Mouse (Mus musculus): ENCODE measurements at regions not wholly inside any gene's neighbourhood (a gene's known extent, or its start where the extent isn't known, plus 50 kb on each side); places are given as distances from the start of the nearest gene placed in this dataset.
A peak's percentile ranks its signal among the peaks of the same experiment; 100 is the strongest.

GRCm38 (mm10) chr14:46234835-46235234 is 144.4 kb upstream of the Gm15217 start:
- Histone ChIP-seq H3K4me2 (ENCODE audit: low read depth, low read length) (no peak overlapping the region), H3K4me1 (ENCODE audit: control insufficient read depth, insufficient read depth) (no peaks in the 10 kb centered on the region), H3K27ac (ENCODE audit: low read depth) (no peak overlapping the region), H3K9me3 (replicated peaks; ENCODE audit: control insufficient read depth, low read length) (no peaks in the 10 kb centered on the region), H3K27me3 (ENCODE audit: control insufficient read depth, insufficient read depth, low read length) (no peaks in the 10 kb centered on the region), H3K4me3 (ENCODE audit: low read depth, low read length) (no peak overlapping the region), H3K36me3 (replicated peaks; ENCODE audit: control insufficient read depth, insufficient read depth, low read length) (no peaks in the 10 kb centered on the region), H3K9ac (replicated peaks; ENCODE audit: low read depth, low read length) (no peak overlapping the region)
- no peak for TF ChIP-seq EP300 (IDR thresholded peaks at IDR 0.05; ENCODE audit: low read depth)
- no peak for TF ChIP-seq CTCF (IDR thresholded peaks at IDR 0.05; ENCODE audit: low read depth)
- no peak for ATAC-seq (ENCODE audit: insufficient read depth, low read depth)
- no peak for DNase-seq (ENCODE audit: low spot score)
- WGBS, result 82% methylated on average over 8 of the region's 8 CpGs

- H3K27ac ChIP-seq (ENCODE audit: low read depth), result no peak overlapping the region
- H3K4me2 ChIP-seq (ENCODE audit: low read depth, low read length), result no peak overlapping the region
- 0 out of 2 replicates have a peak, but pooled peaks have one; percentile 55 for ATAC-seq (ENCODE audit: insufficient read depth, low read depth)
- no peaks in the 10 kb centered on the region for H3K9me3 ChIP-seq (replicated peaks; ENCODE audit: control insufficient read depth, low read length)
- no peaks in the 10 kb centered on the region for H3K27me3 ChIP-seq (ENCODE audit: control insufficient read depth, insufficient read depth, low read length)
- TF ChIP-seq EP300 (IDR thresholded peaks at IDR 0.05; ENCODE audit: low read depth), result no peak
- no peak for TF ChIP-seq CTCF (IDR thresholded peaks at IDR 0.05; ENCODE audit: low read depth)
- DNase-seq (ENCODE audit: low spot score), result peak; percentile 49
- 42% methylated on average over 15 of the region's 15 CpGs for WGBS
- no peaks in the 10 kb centered on the region for H3K36me3 ChIP-seq (replicated peaks; ENCODE audit: control insufficient read depth, insufficient read depth, low read length)
- no peak overlapping the region for H3K4me3 ChIP-seq (ENCODE audit: low read depth, low read length)
- H3K9ac ChIP-seq (replicated peaks; ENCODE audit: low read depth, low read length), result no peak overlapping the region
- H3K4me1 ChIP-seq (ENCODE audit: control insufficient read depth, insufficient read depth), result no peaks in the 10 kb centered on the region
These were observed 139.0 kb upstream of the Gm15217 start for GRCm38 (mm10) chr14:46240046-46240800.

- ATAC-seq (ENCODE audit: insufficient read depth, low read depth), result no peak
These were observed 138.3 kb upstream of the Gm15217 start for GRCm38 (mm10) chr14:46240896-46241295.

GRCm38 (mm10) chr14:46247491-46248484 is 131.4 kb upstream of the Gm15217 start:
- no peak overlapping the region for H3K4me3 ChIP-seq (ENCODE audit: low read depth, low read length)
- no peaks in the 10 kb centered on the region for H3K27me3 ChIP-seq (ENCODE audit: control insufficient read depth, insufficient read depth, low read length)
- H3K36me3 ChIP-seq (replicated peaks; ENCODE audit: control insufficient read depth, insufficient read depth, low read length), result no peaks in the 10 kb centered on the region
- no peaks in the 10 kb centered on the region for H3K4me1 ChIP-seq (ENCODE audit: control insufficient read depth, insufficient read depth)
- 74% methylated on average over 16 of the region's 16 CpGs for WGBS
- TF ChIP-seq EP300 (IDR thresholded peaks at IDR 0.05; ENCODE audit: low read depth) (no peak), CTCF (IDR thresholded peaks at IDR 0.05; ENCODE audit: low read depth) (no peak)
- H3K9me3 ChIP-seq (replicated peaks; ENCODE audit: control insufficient read depth, low read length), result no peaks in the 10 kb centered on the region
- no peak for DNase-seq (ENCODE audit: low spot score)
- no peak overlapping the region for H3K4me2 ChIP-seq (ENCODE audit: low read depth, low read length)
- H3K9ac ChIP-seq (replicated peaks; ENCODE audit: low read depth, low read length), result no peak overlapping the region
- H3K27ac ChIP-seq (ENCODE audit: low read depth), result no peak overlapping the region
- ATAC-seq (ENCODE audit: insufficient read depth, low read depth), result no peak

More at GRCm38 (mm10) chr14:46240896-46241295, 138.3 kb upstream of the Gm15217 start:
- no peak for TF ChIP-seq EP300 (IDR thresholded peaks at IDR 0.05; ENCODE audit: low read depth)
- TF ChIP-seq CTCF (IDR thresholded peaks at IDR 0.05; ENCODE audit: low read depth), result no peak
- Histone ChIP-seq H3K4me1 (ENCODE audit: control insufficient read depth, insufficient read depth) (no peaks in the 10 kb centered on the region), H3K4me2 (ENCODE audit: low read depth, low read length) (no peak overlapping the region), H3K9ac (replicated peaks; ENCODE audit: low read depth, low read length) (no peak overlapping the region), H3K9me3 (replicated peaks; ENCODE audit: control insufficient read depth, low read length) (no peaks in the 10 kb centered on the region), H3K4me3 (ENCODE audit: low read depth, low read length) (no peak overlapping the region), H3K27ac (ENCODE audit: low read depth) (no peak overlapping the region), H3K27me3 (ENCODE audit: control insufficient read depth, insufficient read depth, low read length) (no peaks in the 10 kb centered on the region), H3K36me3 (replicated peaks; ENCODE audit: control insufficient read depth, insufficient read depth, low read length) (no peaks in the 10 kb centered on the region)
- 48% methylated on average over 2 of the region's 2 CpGs for WGBS
- no peak for DNase-seq (ENCODE audit: low spot score)

GRCm38 (mm10) chr14:46249141-46249540 is 130.1 kb upstream of the Gm15217 start:
- no peak for TF ChIP-seq CTCF (IDR thresholded peaks at IDR 0.05; ENCODE audit: low read depth)
- no peak for TF ChIP-seq EP300 (IDR thresholded peaks at IDR 0.05; ENCODE audit: low read depth)
- 59% methylated on average over 3 of the region's 3 CpGs for WGBS
- no peak for ATAC-seq (ENCODE audit: insufficient read depth, low read depth)

More at GRCm38 (mm10) chr14:46249141-46249540, 130.1 kb upstream of the Gm15217 start:
- no peak for DNase-seq (ENCODE audit: low spot score)
- no peak overlapping the region for H3K4me3 ChIP-seq (ENCODE audit: low read depth, low read length)
- H3K9ac ChIP-seq (replicated peaks; ENCODE audit: low read depth, low read length), result no peak overlapping the region
- H3K9me3 ChIP-seq (replicated peaks; ENCODE audit: control insufficient read depth, low read length), result no peaks in the 10 kb centered on the region
- H3K27ac ChIP-seq (ENCODE audit: low read depth), result no peak overlapping the region
- no peaks in the 10 kb centered on the region for H3K36me3 ChIP-seq (replicated peaks; ENCODE audit: control insufficient read depth, insufficient read depth, low read length)
- H3K27me3 ChIP-seq (ENCODE audit: control insufficient read depth, insufficient read depth, low read length), result no peaks in the 10 kb centered on the region
- H3K4me2 ChIP-seq (ENCODE audit: low read depth, low read length), result no peak overlapping the region
- H3K4me1 ChIP-seq (ENCODE audit: control insufficient read depth, insufficient read depth), result no peaks in the 10 kb centered on the region
